Mouse (Mus musculus) bone marrow macrophage, adult 2 months (primary cell): ENCODE data around the gene Oxct2a.

Experiments used
- CTCF ChIP-seq: IDR thresholded peaks from 2 replicates; pipeline ENCODE4 v1.5.1; 2012; ENCODE audit warnings: low read depth, mild to moderate bottlenecking, low read length, moderate library complexity
- POLR2A ChIP-seq: IDR thresholded peaks from 2 replicates; pipeline ENCODE4 v1.6.1; 2012; ENCODE audit warnings: mild to moderate bottlenecking, low read depth, low read length, borderline replicate concordance

DNA sequence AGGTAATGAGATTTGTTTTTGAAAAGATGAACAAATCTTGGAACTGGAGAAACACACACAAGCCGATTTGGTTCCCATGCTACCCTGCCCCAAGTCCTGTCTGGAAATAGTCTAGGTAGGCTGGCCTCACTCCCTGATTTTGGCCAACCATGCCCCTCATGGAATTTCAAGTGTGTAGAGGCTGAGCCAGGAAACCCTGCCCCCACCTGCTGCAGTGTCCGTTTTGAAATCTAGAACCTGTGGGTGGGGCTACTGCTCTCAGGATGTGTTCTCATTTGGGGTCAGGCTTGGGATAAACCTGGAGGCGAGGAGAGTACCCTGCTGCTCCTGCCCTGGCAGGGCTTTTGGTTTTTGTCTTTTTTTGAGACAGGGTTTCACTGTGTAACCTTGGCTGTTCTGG lies 15.1 kb downstream of the Oxct2a start:
- TF ChIP-seq CTCF (no peak), POLR2A (no peak)
